Mouse (Mus musculus) cerebellum, adult (tissue): ENCODE data around the gene Shc3.

Source experiments
- ATAC-seq: cut with Nextera tagmentation; 2 replicates; pipeline ENCODE4 v1.9.2; 2017; ENCODE audit warnings: mild to moderate bottlenecking, moderate library complexity, mixed read lengths; ENCODE audit not compliant: insufficient number of reproducible peaks, low FRiP score, low TSS enrichment

The Shc3 gene

GRCm38 (mm10) chr13:51490195-51490594 is 79.0 kb downstream of the Shc3 start:
- no peak for ATAC-seq

- ATAC-seq, result no peak
Measured at GRCm38 (mm10) chr13:51488945-51489344, 80.3 kb downstream of the Shc3 start.

GRCm38 (mm10) chr13:51485291-51485690 is 83.9 kb downstream of the Shc3 start:
- no peak for ATAC-seq

- no peak for ATAC-seq
Measured at GRCm38 (mm10) chr13:51482786-51483185, 86.4 kb downstream of the Shc3 start.

GRCm38 (mm10) chr13:51480341-51481011 is 88.7 kb downstream of the Shc3 start:
- 0 out of 2 replicates have a peak, but pooled peaks have one; percentile 26 for ATAC-seq

- ATAC-seq, result no peak
Measured at GRCm38 (mm10) chr13:51479826-51480225, 89.4 kb downstream of the Shc3 start.

GRCm38 (mm10) chr13:51476991-51477390 is 92.2 kb downstream of the Shc3 start:
- ATAC-seq, result no peak

GRCm38 (mm10) chr13:51468697-51469250 is 100.4 kb downstream of the Shc3 start:
- no peak for ATAC-seq

GRCm38 (mm10) chr13:51466117-51466841 is 102.9 kb downstream of the Shc3 start:
- ATAC-seq, result no peak

GRCm38 (mm10) chr13:51464294-51464693 is 104.9 kb downstream of the Shc3 start:
- ATAC-seq, result no peak

GRCm38 (mm10) chr13:51456190-51456878 is 112.9 kb downstream of the Shc3 start:
- no peak for ATAC-seq

GRCm38 (mm10) chr13:51446550-51446949 is 122.7 kb downstream of the Shc3 start:
- ATAC-seq, result no peak

GRCm38 (mm10) chr13:51442922-51443321 is 126.3 kb downstream of the Shc3 start:
- ATAC-seq, result no peak

- no peak for ATAC-seq
Measured at GRCm38 (mm10) chr13:51437105-51438085, 131.8 kb downstream of the Shc3 start.

GRCm38 (mm10) chr13:51435146-51435545 is 134.1 kb downstream of the Shc3 start:
- peak; percentile 45; the same call in 1 of the 2 replicates for ATAC-seq

- ATAC-seq, result peak; percentile 36; the same call in 1 of the 2 replicates
Measured at GRCm38 (mm10) chr13:51434460-51434859, 134.8 kb downstream of the Shc3 start.

GRCm38 (mm10) chr13:51433371-51433770 is 135.8 kb downstream of the Shc3 start:
- no peak for ATAC-seq

GRCm38 (mm10) chr13:51425662-51426443 is 143.4 kb downstream of the Shc3 start:
- ATAC-seq, result no peak

- no peak for ATAC-seq
Measured at GRCm38 (mm10) chr13:51424647-51425046, 144.6 kb downstream of the Shc3 start.
